In genomic region chr7:139399977-139400685, GRCm38 (mm10) we compare ENCODE assay signal across 16 mouse cellular contexts. TPM values are rescaled to one million over a fixed set of nuclear protein-coding genes. Genes with fewer than 3 reads are reported as not detected.
DNase-seq lines count a peak whose midpoint lies in the region; ATAC-seq lines count a peak whose summit lies in the region.
"Had no signal": no experiment of that assay in that cellular context is flagged by ENCODE, and none has a peak within 500 bp of the region (broad histone marks: within the 10 kb centered on the region; RNA-seq: fewer than 3 reads in every experiment).

No protein-coding gene starts in this region.

- no peaks in the 10 kb centered on the region for H3K9me3 ChIP-seq in embryonic facial prominence, embryonic 10.5 days
- H3K9me3 ChIP-seq: heart, embryonic 10.5 days; hindbrain, embryonic 12.5 days; midbrain, embryonic 12.5 days; neural tube, embryonic 12.5 days had no signal

- no peaks in the 10 kb centered on the region for H3K27me3 ChIP-seq in embryonic facial prominence, embryonic 10.5 days (replicated peaks; ENCODE audit: low read depth, poor library complexity, severe bottlenecking)
- H3K27me3 ChIP-seq: hindbrain, embryonic 12.5 days; midbrain, embryonic 12.5 days; neural tube, embryonic 12.5 days had no signal

- peaks cover 30% of the 10 kb centered on the region for H3K4me1 ChIP-seq in embryonic facial prominence, embryonic 10.5 days

- H3K36me3 ChIP-seq in embryonic facial prominence, embryonic 10.5 days (replicated peaks), result peaks cover 3% of the 10 kb centered on the region; the same call in 1 of the 2 replicates
- H3K36me3 ChIP-seq: hindbrain, embryonic 12.5 days; midbrain, embryonic 12.5 days; neural tube, embryonic 12.5 days had no signal

- H3K27ac ChIP-seq in embryonic facial prominence, embryonic 10.5 days (replicated peaks), result no peak overlapping the region
- H3K27ac ChIP-seq: heart, embryonic 10.5 days; hindbrain, embryonic 12.5 days; layer of hippocampus, adult 2 months; midbrain, embryonic 12.5 days; neural tube, embryonic 12.5 days had no signal

- H3K4me3 ChIP-seq in embryonic facial prominence, embryonic 10.5 days, result no peak overlapping the region
- H3K4me3 ChIP-seq: erythroblast, embryonic 14.5 days; heart, embryonic 10.5 days; hindbrain, embryonic 12.5 days; layer of hippocampus, adult 2 months; midbrain, embryonic 12.5 days; neural tube, embryonic 12.5 days had no signal

- 86% methylated on average over 11 of the region's 11 CpGs for WGBS in embryonic facial prominence, embryonic 10.5 days

- DNase-seq in ovary, adult 18-20 months (ENCODE audit: low spot score), result peak; percentile 45
- no peak for DNase-seq in ovary, postnatal 10 days (ENCODE audit: low spot score)
- peak; percentile 62 for DNase-seq in adrenal gland, postnatal 10 days
- no peak for DNase-seq in layer of hippocampus, postnatal 36 days
- no peak for DNase-seq in lung, postnatal 10 days
- DNase-seq in embryonic facial prominence, embryonic 10.5 days (ENCODE audit: low spot score), result no peak
- DNase-seq: kidney, adult 9 months; lung, adult 18-20 months had no signal

- ATAC-seq in CD4-positive, CD25-positive, alpha-beta regulatory T cell, adult 4 months, result peak; percentile 84
- 0 out of 2 replicates have a peak, but pooled peaks have one; percentile 10 for ATAC-seq in monocyte, adult 5-6 weeks (replicated peaks; ENCODE audit: insufficient number of reproducible peaks, low FRiP score, low TSS enrichment, poor library complexity, severe bottlenecking)

RNA-seq across cellular contexts. Expression of gene Inpp5a, which starts 11.2 kb away (rescaled TPM):
- polyA plus RNA-seq in CD4-positive, CD25-positive, alpha-beta regulatory T cell, adult 4 months (2017; shearing (Covaris generic)), result 10 to 100 TPM in 1 of 2 experiments, 1 to 10 TPM in 1; 8.8 to 11.7 TPM
- 10 to 100 TPM; 59.4 to 64.1 TPM for total RNA-seq in adrenal gland, postnatal 10 days (2021)
- total RNA-seq in monocyte, adult 5-6 weeks (2017), result 9.5 to 39.9 TPM (median 10.0 TPM) in 3 replicates
- 10 to 100 TPM; 38.7 to 42.9 TPM for total RNA-seq in layer of hippocampus, postnatal 36 days (2021)
- 15.6 and 16.8 TPM in 2 replicates for polyA plus RNA-seq in embryonic facial prominence, embryonic 10.5 days (2016; fragmentation: Nextera tagmentation; extraction: Ambion mirVana)

Comparison
In these comparisons a context has a peak if more than half of its experiments do, and no peak if none do; other contexts are left out.
1. DNase-seq: peak in ovary, adult 18-20 months (single experiment) and adrenal gland, postnatal 10 days (single experiment); none in ovary, postnatal 10 days (single experiment), layer of hippocampus, postnatal 36 days (0 of 2), lung, postnatal 10 days (single experiment) and embryonic facial prominence, embryonic 10.5 days (single experiment).